9 mouse cellular contexts compared by ENCODE assay signal in genomic region chr12:108495455-108496235, GRCm38 (mm10). TPM values are rescaled to one million over a fixed set of nuclear protein-coding genes. Genes with fewer than 3 reads are reported as not detected.
DNase-seq lines count a peak whose midpoint lies in the region; ATAC-seq and TF ChIP-seq lines count a peak whose summit lies in the region.
"Had no signal": no experiment of that assay in that cellular context is flagged by ENCODE, and none has a peak within 500 bp of the region (broad histone marks: within the 10 kb centered on the region; RNA-seq: fewer than 3 reads in every experiment).

No protein-coding gene starts in this region.

- WGBS in kidney, embryonic 15.5 days, result 51% methylated on average over 8 of the region's 8 CpGs
- 58% methylated on average over 8 of the region's 8 CpGs for WGBS in intestine, embryonic 15.5 days

- TF ChIP-seq POLR2A in embryonic fibroblast, embryonic 13.5 days (IDR thresholded peaks at IDR 0.05; ENCODE audit: low read depth, low read length), result no peak

- H3K9me3 ChIP-seq in kidney, embryonic 15.5 days (replicated peaks), result no peaks in the 10 kb centered on the region
- no peaks in the 10 kb centered on the region for H3K9me3 ChIP-seq in intestine, embryonic 15.5 days
- H3K9me3 ChIP-seq: liver, embryonic 15.5 days had no signal

- H3K4me1 ChIP-seq in kidney, embryonic 15.5 days, result peaks cover 49% of the 10 kb centered on the region
- H3K4me1 ChIP-seq in embryonic fibroblast, embryonic 13.5 days (ENCODE audit: control insufficient read depth, insufficient read depth, low read length), result 0 out of 2 replicates have a peak, but pooled peaks cover 2% of the 10 kb centered on the region
- H3K4me1 ChIP-seq in intestine, embryonic 15.5 days (replicated peaks), result peaks cover 17% of the 10 kb centered on the region
- H3K4me1 ChIP-seq: liver, embryonic 15.5 days had no signal

- H3K27ac ChIP-seq in kidney, embryonic 15.5 days, result peak overlapping the region; percentile 81
- H3K27ac ChIP-seq in embryonic fibroblast, embryonic 13.5 days (ENCODE audit: insufficient read depth, low read length), result peak overlapping the region; percentile 12
- H3K27ac ChIP-seq in intestine, embryonic 15.5 days, result 0 out of 2 replicates have a peak overlapping the region, but pooled peaks have one; percentile 28
- H3K27ac ChIP-seq: liver, embryonic 15.5 days had no signal

- no peak overlapping the region for H3K4me2 ChIP-seq in kidney, embryonic 15.5 days
- no peak overlapping the region for H3K4me2 ChIP-seq in intestine, embryonic 15.5 days (replicated peaks)
- H3K4me2 ChIP-seq: liver, embryonic 15.5 days had no signal

- peak; percentile 54 for ATAC-seq in kidney, embryonic 15.5 days (replicated peaks; ENCODE audit: low FRiP score)
- ATAC-seq in intestine, embryonic 15.5 days, result no peak

- no peak overlapping the region for H3K9ac ChIP-seq in kidney, embryonic 15.5 days
- H3K9ac ChIP-seq in intestine, embryonic 15.5 days, result no peak overlapping the region
- H3K9ac ChIP-seq: liver, embryonic 15.5 days had no signal

- H3K27me3 ChIP-seq in kidney, embryonic 15.5 days, result no peaks in the 10 kb centered on the region
- H3K27me3 ChIP-seq in intestine, embryonic 15.5 days (replicated peaks), result no peaks in the 10 kb centered on the region

- no peak overlapping the region for H3K4me3 ChIP-seq in kidney, embryonic 15.5 days (replicated peaks)
- no peak overlapping the region for H3K4me3 ChIP-seq in embryonic fibroblast, embryonic 13.5 days (ENCODE audit: insufficient read depth, low read length)
- H3K4me3 ChIP-seq in intestine, embryonic 15.5 days (replicated peaks), result no peak overlapping the region
- H3K4me3 ChIP-seq: liver, embryonic 15.5 days had no signal

- no peak for DNase-seq in kidney, adult 8-10 months
- DNase-seq in Muller cell, postnatal 12 days (ENCODE audit: inconsistent ontology term), result peak; percentile 98
- DNase-seq in yolk sac, embryonic 10.5 days (ENCODE audit: low spot score), result no peak
- DNase-seq in spleen, postnatal 10 days (ENCODE audit: low spot score in 2 of 2), result no peak

- no peak for TF ChIP-seq CTCF in embryonic fibroblast, embryonic 13.5 days (IDR thresholded peaks at IDR 0.05; ENCODE audit: borderline replicate concordance, insufficient read depth, low read length)

- H3K36me3 ChIP-seq in kidney, embryonic 15.5 days, result peaks cover under 1% of the 10 kb centered on the region; the same call in 1 of the 2 replicates
- no peaks in the 10 kb centered on the region for H3K36me3 ChIP-seq in intestine, embryonic 15.5 days
- H3K36me3 ChIP-seq: G1E; liver, embryonic 15.5 days had no signal

RNA-seq across cellular contexts. Expression of gene Evl, which starts 58.9 kb away (rescaled TPM):
- 45.3 and 47.1 TPM in 2 replicates for polyA plus RNA-seq in kidney, embryonic 15.5 days (2015; fragmentation: Nextera tagmentation; extraction: Ambion mirVana)
- 58.7 and 80.6 TPM in 2 replicates for polyA plus RNA-seq in embryonic fibroblast, embryonic 13.5 days (2011; ENCODE audit: insufficient read length, low read depth, missing spikeins)
- polyA plus RNA-seq in intestine, embryonic 15.5 days (2015; fragmentation: Nextera tagmentation; extraction: Ambion mirVana), result 43.8 and 45.7 TPM in 2 replicates
- polyA plus RNA-seq: G1E had no signal

Comparison
In these comparisons a context has a peak if more than half of its experiments do, and no peak if none do; other contexts are left out.
1. H3K27ac ChIP-seq: peak in every context shown above with its lines; median percentile 81 in kidney, embryonic 15.5 days; 28 in intestine, embryonic 15.5 days; 12 in embryonic fibroblast, embryonic 13.5 days.